Mouse (Mus musculus) adrenal gland, postnatal 4 days (tissue): ENCODE measurements at regions not wholly inside any gene's neighbourhood (a gene's known extent, or its start where the extent isn't known, plus 50 kb on each side); places are given as distances from the start of the nearest gene placed in this dataset.

ENCODE experiments used
- DNase-seq, 2 experiments: peaks; one replicate each; pipeline ENCODE4 v3.0.0; 2021 to 2022; ENCODE audit warnings: low spot score in 2 of 2, mixed read lengths in 2 of 2

DNA sequence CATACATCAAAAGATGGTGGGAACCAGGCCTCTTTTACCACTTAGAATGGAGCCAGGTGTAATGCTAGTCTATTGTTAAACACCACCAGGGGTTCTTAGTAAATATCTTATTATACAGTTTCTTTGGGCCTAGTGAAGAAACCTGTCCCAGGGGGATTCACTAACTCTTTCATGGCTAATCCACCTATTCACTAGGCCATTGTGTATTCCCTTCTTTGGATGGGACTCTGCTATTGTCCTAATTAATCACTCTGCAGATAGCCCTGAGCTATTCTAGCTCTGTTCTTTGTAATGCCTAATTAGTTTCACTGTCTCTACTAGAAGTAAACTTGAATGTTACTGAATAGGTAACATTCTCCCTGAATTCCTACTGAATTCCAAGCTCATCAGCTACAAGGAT, 107.6 kb upstream of the Ahr start:
- no peak for DNase-seq

DNA sequence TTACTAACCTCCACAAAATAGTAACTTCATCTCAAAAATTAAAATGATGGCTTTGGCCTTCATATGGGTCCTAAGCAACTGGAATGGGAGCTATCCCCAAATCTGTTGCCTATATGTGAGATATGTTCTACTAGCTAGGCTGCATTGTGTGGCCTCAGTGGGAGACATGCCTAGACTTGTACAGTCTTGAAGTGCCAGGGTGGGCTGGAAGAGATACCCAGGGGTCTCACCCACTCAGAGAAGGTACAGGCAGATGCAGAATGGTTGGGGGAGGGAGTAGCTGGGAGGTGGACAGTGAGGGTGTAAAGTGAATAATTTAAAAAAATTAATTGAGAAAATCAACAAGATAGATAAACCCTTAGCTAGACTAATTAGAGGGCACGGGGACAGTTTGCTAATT, 106.9 kb upstream of the Ahr start:
- DNase-seq = no peak

GRCm38 (mm10) chr12:35640911-35641345, 106.1 kb upstream of the Ahr start:
- no peak for DNase-seq

GRCm38 (mm10) chr12:35623484-35623883, 88.6 kb upstream of the Ahr start:
- DNase-seq = no peak

- no peak for DNase-seq
Measured at GRCm38 (mm10) chr12:35614885-35615284, 80.0 kb upstream of the Ahr start.

DNA sequence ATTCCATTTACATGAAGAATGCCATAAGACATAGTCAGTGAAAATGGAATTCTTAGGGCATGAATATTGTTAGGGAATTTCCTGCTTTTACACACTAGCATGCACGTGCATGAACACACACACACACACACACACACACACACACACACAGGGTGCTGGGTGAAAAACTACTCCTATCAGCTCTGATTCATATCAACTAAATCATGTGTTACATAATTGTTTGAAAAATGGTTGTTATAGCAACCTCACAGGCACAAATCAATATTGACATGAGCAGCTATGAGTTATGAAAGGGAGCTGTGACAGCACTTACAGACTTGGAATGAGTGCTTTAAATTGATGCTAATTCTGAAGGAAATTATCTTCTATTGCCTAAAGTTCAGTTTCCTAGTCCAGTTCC, 72.8 kb upstream of the Ahr start:
- no peak for DNase-seq

GRCm38 (mm10) chr12:35603742-35604141, 68.9 kb upstream of the Ahr start:
- DNase-seq = no peak

DNA sequence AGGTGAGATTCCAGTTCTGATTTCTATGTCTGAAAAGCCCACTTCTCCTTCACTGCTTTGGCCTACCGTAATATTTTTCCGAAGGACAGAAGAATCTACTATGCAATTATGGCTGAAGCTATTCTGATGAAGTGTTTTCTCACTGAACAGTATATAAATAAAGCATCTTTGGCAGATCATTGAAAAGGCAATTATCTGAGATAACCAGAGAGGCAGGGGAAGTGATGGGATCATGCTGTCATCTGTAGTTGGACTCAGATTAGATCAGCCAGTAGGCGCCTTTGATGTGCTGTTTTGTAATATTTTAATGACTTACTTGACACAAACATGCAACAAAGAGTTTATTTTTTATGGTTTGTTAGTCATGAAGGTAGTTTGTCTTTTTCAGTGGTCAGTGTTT, 67.8 kb upstream of the Ahr start:
- no peak for DNase-seq

DNA sequence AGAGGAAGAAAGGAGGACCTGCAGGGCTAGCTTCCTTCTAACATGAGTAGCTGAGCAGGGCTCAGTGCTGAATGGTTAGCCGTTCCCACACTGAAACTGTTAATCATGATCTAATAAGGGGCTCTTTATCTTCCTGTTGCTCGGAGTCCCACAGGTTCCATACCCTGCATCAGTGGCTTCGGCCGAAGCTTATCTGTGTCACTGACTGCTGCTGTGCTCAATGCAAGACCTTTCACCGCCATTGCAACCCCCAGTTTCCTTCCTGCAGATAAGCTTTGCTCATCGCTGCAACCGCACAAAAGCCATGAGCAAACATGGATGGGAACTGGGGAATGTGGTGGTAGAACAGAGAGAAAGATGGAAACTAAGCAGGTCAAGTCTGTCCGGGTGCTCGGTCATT, 63.5 kb upstream of the Ahr start:
- no peak for DNase-seq

GRCm38 (mm10) chr12:35592866-35593265, 58.0 kb upstream of the Ahr start:
- no peak for DNase-seq
